Mouse (Mus musculus) ovary, postnatal 10 days (tissue): ENCODE data around the gene Gm20909.
"Not testable (repeated sequence)": the region's sequence is repeated elsewhere in the genome, so short reads cannot be mapped to it uniquely, and the experiment has no call there.

Experiments
- DNase-seq: peaks from one replicate; pipeline ENCODE4 v3.0.0; 2022; ENCODE audit warnings: low spot score

Gm20909 gene

GRCm38 (mm10) chrY:21164270-21164669, at the start of gene Gm20909:
TSS of gene Gm20909 (plus strand) at chrY:21164570.
- not testable (repeated sequence) for DNase-seq
